Mouse (Mus musculus) myocyte (in vitro differentiated cells): ENCODE measurements around the gene Rims4. TPM values are rescaled to one million over a fixed set of nuclear protein-coding genes. Genes with fewer than 3 reads are reported as not detected.
A peak's percentile ranks its signal among the peaks of the same experiment; 100 is the strongest.

ENCODE experiments used
- H3K27me3 ChIP-seq: one replicate; pipeline ENCODE4 v1.6.1; 2011; ENCODE audit not compliant: control insufficient read depth, insufficient read depth, insufficient read length
- H3K36me3 ChIP-seq: one replicate; pipeline ENCODE4 v1.6.1; 2011; ENCODE audit not compliant: control insufficient read depth, insufficient read depth
- H3K4me2 ChIP-seq: one replicate; pipeline ENCODE4 v1.6.1; 2011; ENCODE audit warnings: low read depth, control low read depth
- H3K4me3 ChIP-seq: one replicate; pipeline ENCODE4 v1.5.1; 2011; ENCODE audit warnings: mild to moderate bottlenecking, control low read depth, moderate library complexity
- H3K79me2 ChIP-seq: one replicate; pipeline ENCODE4 v1.6.1; 2011; ENCODE audit not compliant: control insufficient read depth, insufficient read depth
- H3ac ChIP-seq: one replicate; pipeline ENCODE4 v1.6.1; 2011; ENCODE audit not compliant: control insufficient read depth, insufficient read length
- CEBPB ChIP-seq: IDR thresholded peaks from 2 replicates; pipeline ENCODE4 v1.6.1; 2011; ENCODE audit warnings: mild to moderate bottlenecking, moderate library complexity; ENCODE audit not compliant: poor library complexity, insufficient read depth, severe bottlenecking
- E2F4 ChIP-seq: IDR thresholded peaks from one replicate; pipeline ENCODE4 v1.6.1; 2011; ENCODE audit warnings: mild to moderate bottlenecking, control low read depth, moderate library complexity; ENCODE audit not compliant: insufficient read depth
- MAX ChIP-seq: IDR thresholded peaks from one replicate; pipeline ENCODE4 v1.6.1; 2011; ENCODE audit warnings: low read depth, mild to moderate bottlenecking, control low read depth
- MYOD1 ChIP-seq, 3 experiments: IDR thresholded peaks; one replicate each; pipeline ENCODE4 v1.6.1; 2011; ENCODE audit warnings: control low read depth in 2 of 3, low read depth in 2 of 3, mild to moderate bottlenecking in 2 of 3, moderate library complexity in 1 of 3; ENCODE audit not compliant: insufficient read length in 2 of 3, control insufficient read depth in 1 of 3
- MYOG ChIP-seq, 3 experiments: IDR thresholded peaks; one replicate each; pipeline ENCODE4 v1.6.1; 2011; ENCODE audit warnings: control low read depth in 2 of 3, low read depth in 2 of 3, mild to moderate bottlenecking in 2 of 3; ENCODE audit not compliant: insufficient read length in 2 of 3, control insufficient read depth in 1 of 3, insufficient read depth in 1 of 3
- POLR2A ChIP-seq: IDR thresholded peaks from one replicate; pipeline ENCODE4 v1.6.1; 2011; ENCODE audit warnings: low read depth, mild to moderate bottlenecking, control low read depth, moderate library complexity; ENCODE audit not compliant: insufficient read length
- POLR2AphosphoS2 ChIP-seq: IDR thresholded peaks from one replicate; pipeline ENCODE4 v1.6.1; 2011; ENCODE audit warnings: low read depth, control low read depth; ENCODE audit not compliant: insufficient read length
- REST ChIP-seq: IDR thresholded peaks from one replicate; pipeline ENCODE4 v1.6.1; 2011; ENCODE audit warnings: mild to moderate bottlenecking, control low read depth, moderate library complexity; ENCODE audit not compliant: insufficient read depth, insufficient read length
- SRF ChIP-seq: IDR thresholded peaks from one replicate; pipeline ENCODE4 v1.6.1; 2011; ENCODE audit warnings: low read depth; ENCODE audit not compliant: control insufficient read depth, insufficient read length
- TCF12 ChIP-seq: IDR thresholded peaks from one replicate; pipeline ENCODE4 v1.6.1; 2011; ENCODE audit warnings: mild to moderate bottlenecking, control low read depth; ENCODE audit not compliant: poor library complexity, insufficient read depth, severe bottlenecking
- TCF3 ChIP-seq: IDR thresholded peaks from one replicate; pipeline ENCODE4 v1.6.1; 2011; ENCODE audit warnings: low read depth, control low read depth; ENCODE audit not compliant: insufficient read length
- USF1 ChIP-seq: IDR thresholded peaks from one replicate; pipeline ENCODE4 v1.6.1; 2011; ENCODE audit warnings: low read depth, mild to moderate bottlenecking, control low read depth, moderate library complexity
- polyA plus RNA-seq: library from polyadenylated mRNA; unstranded; fragments of >200 nt; fragmentation: generic; extraction: Trizol; gene quantifications from one replicate; pipeline ENCODE4 v1.2.1, GENCODE M21; 2012; ENCODE audit warnings: missing spikeins

Rims4 gene
- polyA plus RNA-seq, 1 experiment = not detected

DNA sequence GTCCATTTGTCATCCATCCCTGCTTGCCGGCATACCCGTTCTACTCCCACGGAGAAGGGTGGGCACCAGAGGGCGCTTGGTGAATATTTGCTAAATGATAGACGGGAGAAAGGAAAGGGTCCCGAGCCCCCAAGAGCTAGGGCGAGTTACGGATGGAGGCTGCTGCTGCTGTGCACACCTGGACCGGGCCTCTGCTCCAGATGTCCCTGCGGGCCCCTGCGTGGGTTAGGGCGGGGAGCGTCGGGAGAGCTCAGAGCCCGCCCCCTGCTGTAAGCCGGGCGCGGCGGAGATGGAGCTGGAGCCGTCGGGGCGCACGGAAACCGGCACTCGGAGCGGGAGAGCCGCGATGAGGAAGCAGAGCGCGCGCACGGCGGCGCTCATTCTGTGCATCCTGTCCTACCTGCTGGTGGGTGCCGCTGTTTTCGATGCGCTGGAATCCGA is 65.0 kb downstream of the Rims4 start, which contains the start of gene Kcnk15:
TSS of gene Kcnk15 (plus strand) at position 191 of the 441 bp plus-strand sequence.
- TF ChIP-seq SRF (no peak), E2F4 (no peak), USF1 (no peak), REST (no peak), POLR2AphosphoS2 (no peak), CEBPB (no peak), TCF12 (no peak), TCF3 (no peak), POLR2A (no peak), MYOG (IDR thresholded peaks at IDR 0.05; ENCODE audit: control insufficient read depth in 1 of 3, insufficient read depth in 1 of 3, insufficient read length in 2 of 3, low read depth in 2 of 3) (no peak), MAX (no peak), MYOD1 (IDR thresholded peaks at IDR 0.05; ENCODE audit: control insufficient read depth in 1 of 3, insufficient read length in 2 of 3, low read depth in 2 of 3) (no peak)
- no peak within 1 kb of the TSS for H3ac ChIP-seq
- H3K79me2 ChIP-seq = no peaks in the 10 kb centered on the region
- no peaks in the 10 kb centered on the region for H3K36me3 ChIP-seq
- no peak within 1 kb of the TSS for H3K4me3 ChIP-seq
- peaks cover 73% of the 10 kb centered on the region for H3K27me3 ChIP-seq
- H3K4me2 ChIP-seq = no peak within 1 kb of the TSS

DNA sequence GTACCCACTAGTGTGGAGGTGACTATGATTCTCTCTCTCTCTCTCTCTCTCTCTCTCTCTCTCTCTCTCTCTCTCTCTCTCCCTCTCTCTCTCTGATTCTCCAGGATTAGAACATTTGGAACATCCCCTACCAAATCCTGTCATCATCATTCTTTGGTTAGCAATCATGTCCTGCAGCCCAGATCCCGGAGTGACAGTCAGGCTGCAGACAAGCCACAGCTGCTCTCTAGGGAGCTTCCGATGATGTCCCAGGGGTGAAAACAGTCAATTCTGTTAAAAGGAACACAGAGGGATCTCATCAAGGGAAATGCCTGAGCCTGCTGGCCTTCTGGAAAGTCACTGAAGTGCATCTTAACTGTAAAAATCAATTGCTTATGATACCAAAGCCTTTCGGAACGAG is 76.4 kb downstream of the Rims4 start:
- no peak overlapping the region for H3K4me2 ChIP-seq
- no peaks in the 10 kb centered on the region for H3K79me2 ChIP-seq
- TF ChIP-seq POLR2AphosphoS2 = no peak
- TF ChIP-seq TCF3 = no peak
- TF ChIP-seq MYOD1 (IDR thresholded peaks at IDR 0.05; ENCODE audit: control insufficient read depth in 1 of 3, insufficient read length in 2 of 3, low read depth in 2 of 3) = no peak
- TF ChIP-seq REST = no peak
- no peak for TF ChIP-seq SRF
- TF ChIP-seq USF1 = no peak
- TF ChIP-seq TCF12 = no peak
- no peak for TF ChIP-seq E2F4
- TF ChIP-seq POLR2A = no peak
- no peak for TF ChIP-seq MYOG (IDR thresholded peaks at IDR 0.05; ENCODE audit: control insufficient read depth in 1 of 3, insufficient read depth in 1 of 3, insufficient read length in 2 of 3, low read depth in 2 of 3)
- H3K4me3 ChIP-seq = no peak overlapping the region
- H3K36me3 ChIP-seq = no peaks in the 10 kb centered on the region
- no peak overlapping the region for H3ac ChIP-seq
- peaks cover 15% of the 10 kb centered on the region for H3K27me3 ChIP-seq

DNA sequence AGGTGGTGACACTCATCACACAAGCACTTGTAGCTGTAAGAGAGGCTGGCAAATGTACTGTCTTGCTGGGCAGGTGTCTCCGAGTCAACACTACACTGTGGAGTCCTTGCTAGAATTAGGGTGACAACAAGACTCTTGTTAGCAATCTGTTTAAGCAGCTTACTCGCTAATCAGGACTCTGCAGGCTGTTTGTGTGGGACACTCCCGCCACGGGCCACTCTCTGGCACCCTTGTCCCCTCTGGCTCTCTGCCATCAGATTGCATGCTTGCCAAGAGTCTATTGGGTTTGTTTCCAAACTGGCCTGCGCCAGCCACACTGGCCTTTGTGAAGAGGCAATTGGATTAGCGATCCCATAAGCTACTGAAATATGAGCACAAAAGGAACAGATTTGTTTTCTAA is 79.0 kb downstream of the Rims4 start:
- Histone ChIP-seq H3K79me2 (no peaks in the 10 kb centered on the region), H3K4me3 (no peak overlapping the region), H3K27me3 (peaks cover 15% of the 10 kb centered on the region), H3K4me2 (no peak overlapping the region), H3K36me3 (no peaks in the 10 kb centered on the region), H3ac (no peak overlapping the region)
- no peak for TF ChIP-seq USF1
- no peak for TF ChIP-seq E2F4
- TF ChIP-seq TCF12 = no peak
- no peak for TF ChIP-seq MAX
- TF ChIP-seq REST = no peak
- no peak for TF ChIP-seq POLR2AphosphoS2

DNA sequence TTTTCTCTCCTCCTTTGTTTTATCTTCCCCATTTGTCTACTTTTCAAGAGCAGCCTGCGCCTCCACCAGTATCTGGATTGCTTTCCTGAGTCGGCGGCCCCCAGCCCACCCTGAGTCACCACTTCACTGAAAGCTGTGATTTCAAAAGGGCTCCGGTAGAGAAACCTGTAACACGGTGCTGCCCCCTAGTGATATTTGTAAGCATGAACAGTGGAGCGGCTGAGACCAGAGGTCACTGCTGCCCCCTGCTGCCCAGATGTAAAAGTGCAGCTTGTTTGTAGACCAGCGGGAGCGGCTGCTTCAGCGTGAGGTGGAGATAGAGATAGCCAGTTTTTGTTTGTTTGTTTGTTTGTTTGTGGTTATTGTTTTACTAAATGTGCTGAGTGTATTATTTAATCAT is 80.4 kb downstream of the Rims4 start:
- H3K79me2 ChIP-seq = no peaks in the 10 kb centered on the region
- H3K4me2 ChIP-seq = no peak overlapping the region
- no peaks in the 10 kb centered on the region for H3K36me3 ChIP-seq
- no peak overlapping the region for H3K4me3 ChIP-seq
- peaks cover 15% of the 10 kb centered on the region for H3K27me3 ChIP-seq
- H3ac ChIP-seq = no peak overlapping the region
- TF ChIP-seq CEBPB = no peak
- no peak for TF ChIP-seq POLR2A
- TF ChIP-seq MAX = no peak
- TF ChIP-seq MYOG (IDR thresholded peaks at IDR 0.05; ENCODE audit: control insufficient read depth in 1 of 3, insufficient read depth in 1 of 3, insufficient read length in 2 of 3, low read depth in 2 of 3) = no peak
- no peak for TF ChIP-seq POLR2AphosphoS2
- TF ChIP-seq SRF = no peak
- no peak for TF ChIP-seq E2F4
- no peak for TF ChIP-seq MYOD1 (IDR thresholded peaks at IDR 0.05; ENCODE audit: control insufficient read depth in 1 of 3, insufficient read length in 2 of 3, low read depth in 2 of 3)
- TF ChIP-seq REST = no peak
- no peak for TF ChIP-seq TCF3
- TF ChIP-seq TCF12 = no peak
- TF ChIP-seq USF1 = no peak

DNA sequence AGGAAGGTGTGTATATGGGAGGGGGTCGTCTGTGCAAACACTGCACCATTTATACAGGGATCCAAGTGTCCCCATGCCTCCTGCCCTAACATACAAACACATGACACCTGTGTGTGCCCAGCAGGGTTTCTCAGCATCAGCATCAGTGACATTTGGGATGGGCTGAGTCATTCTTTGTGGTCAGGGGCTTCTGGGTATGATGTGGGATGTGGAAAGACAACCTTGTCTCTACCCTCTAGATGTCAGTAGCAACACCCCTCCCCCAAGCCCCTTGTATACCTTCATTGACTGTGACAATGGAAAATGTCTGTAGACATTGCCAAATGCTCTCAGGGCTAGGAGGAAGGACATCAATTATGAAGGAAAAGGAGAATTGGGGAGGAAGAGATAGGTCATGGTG is 87.3 kb downstream of the Rims4 start:
- peak in 1 of 3 experiments; percentile 26 for TF ChIP-seq MYOD1 (IDR thresholded peaks at IDR 0.05; ENCODE audit: control insufficient read depth in 1 of 3, insufficient read length in 2 of 3, low read depth in 2 of 3)
- TF ChIP-seq SRF = no peak
- Histone ChIP-seq H3ac (no peak overlapping the region), H3K4me3 (no peak overlapping the region), H3K36me3 (no peaks in the 10 kb centered on the region), H3K79me2 (no peaks in the 10 kb centered on the region), H3K27me3 (no peaks in the 10 kb centered on the region), H3K4me2 (peak overlapping the region; percentile 32)
